In the genomic region with DNA sequence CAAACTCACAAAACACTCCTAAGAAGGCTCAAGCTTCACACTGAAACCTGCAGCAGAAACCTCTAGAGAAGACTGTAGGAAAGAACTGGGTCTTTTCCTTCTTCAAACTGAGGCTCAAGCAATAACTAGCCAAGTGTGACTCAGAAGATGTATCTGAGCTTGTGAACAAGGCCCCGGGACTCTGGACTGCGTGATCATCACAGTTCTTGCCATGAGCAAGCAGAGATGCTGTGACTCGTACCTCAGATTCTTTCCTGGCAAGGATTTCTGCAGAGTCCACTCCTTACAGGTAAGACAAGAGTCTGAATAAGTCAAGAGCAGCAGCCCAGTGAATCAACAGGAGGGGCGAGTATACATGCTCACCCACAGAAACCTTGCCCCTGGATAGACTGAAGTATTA, we compare ENCODE assay signal across 12 mouse cellular contexts.
"Had no signal": no experiment of that assay in that cellular context is flagged by ENCODE, and none has a peak within 500 bp of the region (broad histone marks: within the 10 kb centered on the region; RNA-seq: fewer than 3 reads in every experiment).

No protein-coding gene starts in this region.

- DNase-seq: gastrocnemius, adult 2 months; gastrocnemius, postnatal 10 days; gastrocnemius, postnatal 25 days; heart, postnatal 10 days; heart, postnatal 4 days; kidney, adult 11 months; kidney, adult 2 months; kidney, adult 9 months; kidney, postnatal 14 days; kidney, postnatal 36 days; liver; liver, embryonic 13.5 days had no signal
